Mouse (Mus musculus): ENCODE data around the gene Tubb4b. TPM values are rescaled to one million over a fixed set of nuclear protein-coding genes. Genes with fewer than 3 reads are reported as not detected.

The Tubb4b gene
- polyA plus RNA-seq, 1 experiment from 2014 or later = 562 TPM

GRCm38 (mm10) chr2:25194486-25195171 is 29.9 kb downstream of the Tubb4b start:
- H3K27me3 ChIP-seq (replicated peaks; ENCODE audit: low read depth, poor library complexity, severe bottlenecking) = peaks cover 41% of the 10 kb centered on the region
- H3K4me3 ChIP-seq = peak overlapping the region; percentile 47; the same call in 1 of the 2 replicates
- H3K9me3 ChIP-seq = no peaks in the 10 kb centered on the region
- DNase-seq (ENCODE audit: low spot score) = no peak
- peaks cover 32% of the 10 kb centered on the region for H3K4me1 ChIP-seq
- 83% methylated on average over 17 of the region's 17 CpGs for WGBS
- no peak overlapping the region for H3K27ac ChIP-seq (replicated peaks)
- peaks cover 20% of the 10 kb centered on the region for H3K36me3 ChIP-seq (replicated peaks)

- peaks cover 13% of the 10 kb centered on the region for H3K36me3 ChIP-seq (replicated peaks)
- H3K27ac ChIP-seq (replicated peaks) = no peak overlapping the region
- H3K9me3 ChIP-seq = no peaks in the 10 kb centered on the region
- H3K27me3 ChIP-seq (replicated peaks; ENCODE audit: low read depth, poor library complexity, severe bottlenecking) = peaks cover 41% of the 10 kb centered on the region
- DNase-seq (ENCODE audit: low spot score) = no peak
- 75% methylated on average over 5 of the region's 5 CpGs for WGBS
- no peak overlapping the region for H3K4me3 ChIP-seq
- H3K4me1 ChIP-seq = peaks cover 32% of the 10 kb centered on the region
These were observed 30.5 kb downstream of the Tubb4b start for GRCm38 (mm10) chr2:25194006-25194405.

- peak; percentile 85 for DNase-seq (ENCODE audit: low spot score)
- Histone ChIP-seq H3K27ac (replicated peaks) (no peak overlapping the region), H3K27me3 (replicated peaks; ENCODE audit: low read depth, poor library complexity, severe bottlenecking) (peaks cover 41% of the 10 kb centered on the region), H3K36me3 (replicated peaks) (peaks cover 7% of the 10 kb centered on the region; the same call in 1 of the 2 replicates), H3K9me3 (no peaks in the 10 kb centered on the region), H3K4me1 (peaks cover 32% of the 10 kb centered on the region), H3K4me3 (peak overlapping the region; percentile 6; the same call in 1 of the 2 replicates)
- 2% methylated on average over 6 of the region's 6 CpGs for WGBS
These were observed 31.2 kb downstream of the Tubb4b start for GRCm38 (mm10) chr2:25193330-25193770.

GRCm38 (mm10) chr2:25187841-25188240 is 36.7 kb downstream of the Tubb4b start:
- DNase-seq (ENCODE audit: low spot score) = no peak
- H3K36me3 ChIP-seq (replicated peaks) = peaks cover 8% of the 10 kb centered on the region
- H3K9me3 ChIP-seq = no peaks in the 10 kb centered on the region
- peaks cover 35% of the 10 kb centered on the region for H3K4me1 ChIP-seq
- no peak overlapping the region for H3K27ac ChIP-seq (replicated peaks)
- WGBS = 87% methylated on average over 6 of the region's 6 CpGs
- H3K27me3 ChIP-seq (replicated peaks; ENCODE audit: low read depth, poor library complexity, severe bottlenecking) = peaks cover 44% of the 10 kb centered on the region
- no peak overlapping the region for H3K4me3 ChIP-seq

GRCm38 (mm10) chr2:25186575-25186930 is 37.9 kb downstream of the Tubb4b start:
- no peak for DNase-seq (ENCODE audit: low spot score)
- peaks cover 56% of the 10 kb centered on the region for H3K27me3 ChIP-seq (replicated peaks; ENCODE audit: low read depth, poor library complexity, severe bottlenecking)
- H3K36me3 ChIP-seq (replicated peaks) = peaks cover 8% of the 10 kb centered on the region
- WGBS = 26% methylated on average over 5 of the region's 5 CpGs
- H3K9me3 ChIP-seq = no peaks in the 10 kb centered on the region
- H3K4me3 ChIP-seq = peak overlapping the region; percentile 66
- peaks cover 44% of the 10 kb centered on the region for H3K4me1 ChIP-seq
- peak overlapping the region; percentile 91; the same call in 1 of the 2 replicates for H3K27ac ChIP-seq (replicated peaks)

- Histone ChIP-seq H3K27me3 (replicated peaks; ENCODE audit: low read depth, poor library complexity, severe bottlenecking) (peaks cover 63% of the 10 kb centered on the region), H3K27ac (replicated peaks) (peak overlapping the region; percentile 91), H3K36me3 (replicated peaks) (peaks cover 8% of the 10 kb centered on the region), H3K4me3 (peak overlapping the region; percentile 66), H3K9me3 (no peaks in the 10 kb centered on the region), H3K4me1 (peaks cover 50% of the 10 kb centered on the region)
- DNase-seq (ENCODE audit: low spot score) = peak; percentile 87
- under 1% methylated on average over 64 of the region's 64 CpGs for WGBS
These were observed 38.6 kb downstream of the Tubb4b start for GRCm38 (mm10) chr2:25185625-25186574.

- Histone ChIP-seq H3K27me3 (replicated peaks; ENCODE audit: low read depth, poor library complexity, severe bottlenecking) (peaks cover 77% of the 10 kb centered on the region), H3K36me3 (replicated peaks) (peaks cover 8% of the 10 kb centered on the region), H3K4me1 (peaks cover 62% of the 10 kb centered on the region), H3K27ac (replicated peaks) (no peak overlapping the region), H3K4me3 (peak overlapping the region; percentile 66), H3K9me3 (no peaks in the 10 kb centered on the region)
- 94% methylated on average over 7 of the region's 7 CpGs for WGBS
- DNase-seq (ENCODE audit: low spot score) = no peak
These were observed 40.0 kb downstream of the Tubb4b start for GRCm38 (mm10) chr2:25184496-25184895.

GRCm38 (mm10) chr2:25183336-25183735 is 41.2 kb downstream of the Tubb4b start:
- Histone ChIP-seq H3K9me3 (no peaks in the 10 kb centered on the region), H3K4me1 (peaks cover 72% of the 10 kb centered on the region), H3K27ac (replicated peaks) (no peak overlapping the region), H3K27me3 (replicated peaks; ENCODE audit: low read depth, poor library complexity, severe bottlenecking) (peaks cover 89% of the 10 kb centered on the region), H3K36me3 (replicated peaks) (peaks cover 8% of the 10 kb centered on the region), H3K4me3 (peak overlapping the region; percentile 66)
- 63% methylated on average over 2 of the region's 2 CpGs for WGBS
- no peak for DNase-seq (ENCODE audit: low spot score)

- 20% methylated on average over 6 of the region's 6 CpGs for WGBS
- DNase-seq (ENCODE audit: low spot score) = no peak
- peaks cover 78% of the 10 kb centered on the region for H3K4me1 ChIP-seq
These were observed 41.8 kb downstream of the Tubb4b start for GRCm38 (mm10) chr2:25182664-25183063.

GRCm38 (mm10) chr2:25181891-25182397 is 42.6 kb downstream of the Tubb4b start:
- Histone ChIP-seq H3K27ac (replicated peaks) (peak overlapping the region; percentile 88), H3K27me3 (replicated peaks; ENCODE audit: low read depth, poor library complexity, severe bottlenecking) (peaks cover 96% of the 10 kb centered on the region), H3K4me3 (peak overlapping the region; percentile 66), H3K36me3 (replicated peaks) (peaks cover 8% of the 10 kb centered on the region), H3K9me3 (no peaks in the 10 kb centered on the region), H3K4me1 (peaks cover 85% of the 10 kb centered on the region)
- WGBS = under 1% methylated on average over 17 of the region's 17 CpGs
- DNase-seq (ENCODE audit: low spot score) = peak; percentile 32

More at GRCm38 (mm10) chr2:25182664-25183063, 41.8 kb downstream of the Tubb4b start:
- H3K4me3 ChIP-seq = peak overlapping the region; percentile 66
- no peaks in the 10 kb centered on the region for H3K9me3 ChIP-seq
- peaks cover 8% of the 10 kb centered on the region for H3K36me3 ChIP-seq (replicated peaks)
- peaks cover 95% of the 10 kb centered on the region for H3K27me3 ChIP-seq (replicated peaks; ENCODE audit: low read depth, poor library complexity, severe bottlenecking)
- H3K27ac ChIP-seq (replicated peaks) = peak overlapping the region; percentile 51

- Histone ChIP-seq H3K4me1 (peaks cover 87% of the 10 kb centered on the region), H3K9me3 (no peaks in the 10 kb centered on the region), H3K36me3 (replicated peaks) (peaks cover 8% of the 10 kb centered on the region), H3K27ac (replicated peaks) (peak overlapping the region; percentile 88), H3K4me3 (peak overlapping the region; percentile 66), H3K27me3 (replicated peaks; ENCODE audit: low read depth, poor library complexity, severe bottlenecking) (peaks cover 99% of the 10 kb centered on the region)
- DNase-seq (ENCODE audit: low spot score) = peak; percentile 74
- WGBS = under 1% methylated on average over 100 of the region's 100 CpGs
These were observed 43.3 kb downstream of the Tubb4b start for GRCm38 (mm10) chr2:25180973-25181890.
